Mouse (Mus musculus): ENCODE results near the gene Lzic. TPM values are rescaled to one million over a fixed set of nuclear protein-coding genes. Genes with fewer than 3 reads are reported as not detected.

Lzic gene
- total and polyA plus RNA-seq, 3 experiments: 25.0 to 26.2 TPM; not detected in 1

- peak overlapping the region; percentile 33 for H3K27ac ChIP-seq (ENCODE audit: control insufficient read depth, low read depth, low read length)
- TF ChIP-seq UBTF (IDR thresholded peaks at IDR 0.05; ENCODE audit: borderline replicate concordance, insufficient read depth, low read depth, low read length): no peak
- peak; percentile 5; the same call in 1 of the 2 replicates for TF ChIP-seq MXI1 (IDR thresholded peaks at IDR 0.05; ENCODE audit: low read depth, low read length)
- no peak for TF ChIP-seq GABPA (IDR thresholded peaks at IDR 0.05; ENCODE audit: low read depth, low read length)
- peak in 1 of 3 experiments; percentile 43; a peak in 3 of 6 replicates for TF ChIP-seq CTCF (IDR thresholded peaks at IDR 0.05 in 2 of 3, conservative IDR thresholded peaks at IDR 0.05 in 1 of 3; ENCODE audit: control insufficient read depth in 1 of 3, insufficient read depth in 1 of 3, low read depth in 2 of 3, low read length in 3 of 3, poor library complexity in 1 of 3, severe bottlenecking in 1 of 3)
- no peak for TF ChIP-seq HCFC1 (IDR thresholded peaks at IDR 0.05; ENCODE audit: low read depth, low read length)
- TF ChIP-seq ZC3H11A (IDR thresholded peaks at IDR 0.05; ENCODE audit: low read depth, low read length): no peak
- TF ChIP-seq SMC3 (IDR thresholded peaks at IDR 0.05; ENCODE audit: low read depth, low read length): 0 out of 2 replicates have a peak, but pooled peaks have one; percentile 8
- TF ChIP-seq EP300 (IDR thresholded peaks at IDR 0.05; ENCODE audit: low read depth in 1 of 2, low read length in 2 of 2): no peak
- no peak for TF ChIP-seq MEF2A (IDR thresholded peaks at IDR 0.05; ENCODE audit: extremely low read depth, insufficient replicate concordance, low read depth, low read length, poor library complexity, severe bottlenecking)
- no peak for TF ChIP-seq ETS1 (IDR thresholded peaks at IDR 0.05; ENCODE audit: low read depth, low read length)
- peak; percentile 67 for DNase-seq (ENCODE audit: low read depth, low spot score)
These were observed 787 bp downstream of the Lzic start for GRCm38 (mm10) chr4:149485825-149486206.

GRCm38 (mm10) chr4:149487729-149488128 is 2.7 kb downstream of the Lzic start:
- H3K9me3 ChIP-seq (replicated peaks; ENCODE audit: insufficient read depth, low read length): no peaks in the 10 kb centered on the region
- H3K79me2 ChIP-seq (ENCODE audit: control insufficient read depth, insufficient read depth, low read length, poor library complexity): peaks cover 18% of the 10 kb centered on the region
- H3K9ac ChIP-seq (ENCODE audit: control insufficient read depth, low read depth, low read length, poor library complexity, severe bottlenecking): no peak overlapping the region
- no peak for DNase-seq (ENCODE audit: low read depth, low spot score)
- H3K27me3 ChIP-seq (ENCODE audit: control insufficient read depth in 1 of 2, insufficient read depth in 2 of 2, low read length in 2 of 2): no peaks in the 10 kb centered on the region
- TF ChIP-seq MAZ (IDR thresholded peaks at IDR 0.05; ENCODE audit: low read depth, low read length) (no peak), SIN3A (IDR thresholded peaks at IDR 0.05; ENCODE audit: low read length) (no peak), E2F4 (IDR thresholded peaks at IDR 0.05; ENCODE audit: borderline replicate concordance, low read depth, low read length) (no peak), HCFC1 (IDR thresholded peaks at IDR 0.05; ENCODE audit: low read depth, low read length) (no peak), BHLHE40 (IDR thresholded peaks at IDR 0.05; ENCODE audit: borderline replicate concordance, low read depth, low read length) (no peak)
- H3K4me1 ChIP-seq (ENCODE audit: control insufficient read depth in 1 of 2, insufficient read depth in 2 of 2, low read length in 2 of 2): peaks cover 4% of the 10 kb centered on the region in 2 experiments; a peak in 2 of 4 replicates
- peaks cover 4 to 10% of the 10 kb centered on the region in 2 experiments for H3K36me3 ChIP-seq (ENCODE audit: control insufficient read depth in 1 of 2, insufficient read depth in 2 of 2, low read length in 2 of 2)
- no peak overlapping the region for H3K4me3 ChIP-seq (ENCODE audit: control insufficient read depth in 1 of 2, insufficient read depth in 1 of 2, low read depth in 2 of 2, low read length in 2 of 2)
- H3K27ac ChIP-seq (ENCODE audit: control insufficient read depth, low read depth, low read length): no peak overlapping the region

More at GRCm38 (mm10) chr4:149485825-149486206, 787 bp downstream of the Lzic start:
- Histone ChIP-seq H3K27me3 (ENCODE audit: control insufficient read depth in 1 of 2, insufficient read depth in 2 of 2, low read length in 2 of 2) (no peaks in the 10 kb centered on the region), H3K36me3 (ENCODE audit: control insufficient read depth in 1 of 2, insufficient read depth in 2 of 2, low read length in 2 of 2) (peaks cover 4 to 10% of the 10 kb centered on the region in 2 experiments), H3K9ac (ENCODE audit: control insufficient read depth, low read depth, low read length, poor library complexity, severe bottlenecking) (peak overlapping the region; percentile 88), H3K4me1 (ENCODE audit: control insufficient read depth in 1 of 2, insufficient read depth in 2 of 2, low read length in 2 of 2) (peaks cover 4% of the 10 kb centered on the region in 2 experiments; a peak in 2 of 4 replicates), H3K9me3 (replicated peaks; ENCODE audit: insufficient read depth, low read length) (no peaks in the 10 kb centered on the region), H3K79me2 (ENCODE audit: control insufficient read depth, insufficient read depth, low read length, poor library complexity) (peaks cover 18% of the 10 kb centered on the region), H3K4me3 (ENCODE audit: control insufficient read depth in 1 of 2, insufficient read depth in 1 of 2, low read depth in 2 of 2, low read length in 2 of 2) (peak overlapping the region; percentile 91 to 94)
